In the genomic region with DNA sequence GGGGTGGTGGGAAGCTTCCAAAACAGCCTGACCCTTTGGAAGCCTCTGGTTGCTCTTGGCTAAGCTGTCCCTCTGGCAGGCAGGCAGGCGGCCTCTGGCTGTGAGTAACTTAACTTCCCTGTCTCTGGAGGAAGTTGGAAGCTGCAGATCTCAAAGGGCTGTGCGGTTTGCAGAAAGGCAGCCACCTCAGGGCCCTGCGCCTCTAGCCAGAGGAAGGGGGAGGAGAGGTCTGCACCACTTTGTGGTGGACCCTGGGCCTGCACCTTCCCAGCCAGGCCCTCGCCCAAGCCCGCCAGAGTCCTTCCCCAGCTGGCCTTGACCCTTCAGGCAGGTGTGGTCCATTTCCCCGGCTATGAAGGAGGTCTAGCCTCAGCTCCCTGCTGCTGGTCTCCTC, we compare ENCODE assay signal across 8 mouse cellular contexts. TPM values are rescaled to one million over a fixed set of nuclear protein-coding genes. Genes with fewer than 3 reads are reported as not detected.
A peak's percentile ranks its signal among the peaks of the same experiment; 100 is the strongest.
DNase-seq lines count a peak whose midpoint lies in the region; ATAC-seq and TF ChIP-seq lines count a peak whose summit lies in the region.

No protein-coding gene starts in this region.

- H3K36me3 ChIP-seq in erythroblast, embryonic 14.5 days (ENCODE audit: control insufficient read depth), result peaks cover 57% of the 10 kb centered on the region
- H3K36me3 ChIP-seq in heart, postnatal 0 days (replicated peaks; ENCODE audit: control insufficient read depth, insufficient read depth, low read length), result no peaks in the 10 kb centered on the region
- peaks cover 3% of the 10 kb centered on the region; the same call in 1 of the 2 replicates for H3K36me3 ChIP-seq in liver, embryonic 14.5 days (replicated peaks; ENCODE audit: control insufficient read depth, insufficient read depth, low read depth)
- no peaks in the 10 kb centered on the region for H3K36me3 ChIP-seq in neural tube, embryonic 14.5 days (ENCODE audit: control insufficient read depth, insufficient read depth, low read length)

- peaks cover 92% of the 10 kb centered on the region for H3K4me1 ChIP-seq in erythroblast, embryonic 14.5 days (ENCODE audit: control insufficient read depth)
- H3K4me1 ChIP-seq in heart, postnatal 0 days (ENCODE audit: control insufficient read depth, insufficient read depth), result peaks cover 41% of the 10 kb centered on the region
- peaks cover 43 to 60% of the 10 kb centered on the region in 2 experiments for H3K4me1 ChIP-seq in liver, embryonic 14.5 days (replicated peaks; ENCODE audit: control insufficient read depth in 2 of 2, insufficient read depth in 2 of 2, low read length in 1 of 2)
- H3K4me1 ChIP-seq in neural tube, embryonic 14.5 days (ENCODE audit: control insufficient read depth, insufficient read depth, low read length), result peaks cover 72% of the 10 kb centered on the region

- H3K9me3 ChIP-seq in erythroblast, embryonic 14.5 days (ENCODE audit: control insufficient read depth, low read length), result no peaks in the 10 kb centered on the region
- no peaks in the 10 kb centered on the region for H3K9me3 ChIP-seq in heart, postnatal 0 days (replicated peaks; ENCODE audit: control insufficient read depth, low read length)
- H3K9me3 ChIP-seq in liver, embryonic 14.5 days (ENCODE audit: control insufficient read depth, low read length), result no peaks in the 10 kb centered on the region
- no peaks in the 10 kb centered on the region for H3K9me3 ChIP-seq in neural tube, embryonic 14.5 days (ENCODE audit: control insufficient read depth, low read length)

- 51% methylated on average over 6 of the region's 6 CpGs for WGBS in heart, postnatal 0 days
- 14% methylated on average over 6 of the region's 6 CpGs for WGBS in liver, embryonic 14.5 days (ENCODE audit: insufficient replicate concordance)
- 18% methylated on average over 5 of the region's 6 CpGs for WGBS in neural tube, embryonic 14.5 days

- H3K27me3 ChIP-seq in erythroblast, embryonic 14.5 days (ENCODE audit: control insufficient read depth), result no peaks in the 10 kb centered on the region
- no peaks in the 10 kb centered on the region for H3K27me3 ChIP-seq in heart, postnatal 0 days (ENCODE audit: control insufficient read depth, insufficient read depth, low read length)
- no peaks in the 10 kb centered on the region for H3K27me3 ChIP-seq in liver, embryonic 14.5 days (ENCODE audit: control insufficient read depth, insufficient read depth, low read length)
- H3K27me3 ChIP-seq in neural tube, embryonic 14.5 days (ENCODE audit: control insufficient read depth, insufficient read depth, low read length), result no peaks in the 10 kb centered on the region

- H3K27ac ChIP-seq in heart, postnatal 0 days (ENCODE audit: low read depth), result peak overlapping the region; percentile 93
- H3K27ac ChIP-seq in liver, embryonic 14.5 days, result peak overlapping the region; percentile 78
- peak overlapping the region; percentile 99 for H3K27ac ChIP-seq in neural tube, embryonic 14.5 days (ENCODE audit: low read depth, low read length)

- peak overlapping the region; percentile 92 for H3K4me2 ChIP-seq in heart, postnatal 0 days (ENCODE audit: low read depth, low read length)
- H3K4me2 ChIP-seq in liver, embryonic 14.5 days (ENCODE audit: low read depth), result peak overlapping the region; percentile 93
- H3K4me2 ChIP-seq in neural tube, embryonic 14.5 days (ENCODE audit: low read depth, low read length), result peak overlapping the region; percentile 99

- peak overlapping the region; percentile 73; the same call in 1 of the 2 replicates for H3K9ac ChIP-seq in heart, postnatal 0 days (replicated peaks; ENCODE audit: low read depth, low read length)
- H3K9ac ChIP-seq in liver, embryonic 14.5 days (replicated peaks), result peak overlapping the region; percentile 85
- peak overlapping the region; percentile 87 for H3K9ac ChIP-seq in neural tube, embryonic 14.5 days (replicated peaks; ENCODE audit: low read depth, low read length)

- peak overlapping the region; percentile 94 for H3K4me3 ChIP-seq in erythroblast, embryonic 14.5 days (replicated peaks)
- peak overlapping the region; percentile 65; the same call in 1 of the 2 replicates for H3K4me3 ChIP-seq in heart, postnatal 0 days (ENCODE audit: low read depth, low read length)
- H3K4me3 ChIP-seq in liver, embryonic 14.5 days (ENCODE audit: insufficient read depth in 1 of 2, low read depth in 2 of 2, low read length in 2 of 2), result peak overlapping the region; percentile 73 to 88
- peak overlapping the region; percentile 56; the same call in 1 of the 2 replicates for H3K4me3 ChIP-seq in neural tube, embryonic 14.5 days (ENCODE audit: low read depth, low read length)

- peak; percentile 62 for DNase-seq in brain, adult 2 months (ENCODE audit: low read depth, low spot score)
- DNase-seq in heart, postnatal 0 days (ENCODE audit: low spot score), result no peak
- no peak for DNase-seq in liver, embryonic 14.5 days (ENCODE audit: low read depth in 3 of 3, low spot score in 3 of 3)
- no peak for DNase-seq in right cerebral cortex, postnatal 25 days
- no peak for DNase-seq in left cerebral cortex, adult 8-10 months (ENCODE audit: low spot score in 2 of 2)

- TF ChIP-seq EP300 in heart, postnatal 0 days (IDR thresholded peaks at IDR 0.05; ENCODE audit: low read depth), result no peak
- no peak for TF ChIP-seq EP300 in liver, embryonic 14.5 days (IDR thresholded peaks at IDR 0.05; ENCODE audit: low read depth)

- no peak for ATAC-seq in erythroblast, adult 5-6 weeks (replicated peaks; ENCODE audit: low FRiP score, poor library complexity, severe bottlenecking)
- ATAC-seq in heart, postnatal 0 days (ENCODE audit: insufficient read depth, low read depth), result no peak
- ATAC-seq in liver, embryonic 14.5 days (ENCODE audit: insufficient read depth), result no peak
- no peak for ATAC-seq in neural tube, embryonic 14.5 days (ENCODE audit: low read depth)

- TF ChIP-seq CTCF in heart, postnatal 0 days (IDR thresholded peaks at IDR 0.05; ENCODE audit: low read depth), result no peak
- peak; percentile 17; the same call in 1 of the 2 replicates for TF ChIP-seq CTCF in liver, embryonic 14.5 days (IDR thresholded peaks at IDR 0.05; ENCODE audit: low read depth)

RNA-seq across cellular contexts. Expression of a gene that starts 49.7 kb away (rescaled TPM):
- polyA plus RNA-seq in erythroblast, embryonic 14.5 days (2012), result 8.6 and 17.1 TPM in 2 replicates
- 13.3 and 32.0 TPM in 2 replicates for total RNA-seq in erythroblast, adult 5-6 weeks (2015; ENCODE audit: low replicate concordance)
- 4.3 and 14.3 TPM in 2 replicates for total RNA-seq in erythroblast, adult 5-6 weeks (2017; ENCODE audit: low replicate concordance)
- 29.8 and 52.1 TPM in 2 replicates for total RNA-seq in heart, postnatal 0 days (2014; rRNA removed; ENCODE audit: low replicate concordance)
- 19.3 and 23.8 TPM in 2 replicates for polyA plus RNA-seq in heart, postnatal 0 days (2015; fragmentation: Nextera tagmentation; extraction: Ambion mirVana)
- 31.5 and 37.5 TPM in 2 replicates for polyA plus RNA-seq in liver, embryonic 14.5 days (2012; rRNA removed)
- polyA plus RNA-seq in liver, embryonic 14.5 days (2014; fragmentation: Nextera tagmentation; extraction: Ambion mirVana), result 63.4 and 63.7 TPM in 2 replicates
- 10.5 and 13.1 TPM in 2 replicates for polyA plus RNA-seq in neural tube, embryonic 14.5 days (2014; fragmentation: Nextera tagmentation; extraction: Ambion mirVana)
- 1 to 10 TPM; 1.1 to 3.3 (median 2.5) TPM for total RNA-seq in left cerebral cortex, adult 8-10 months (2022)
